Mouse (Mus musculus): Measurements from ENCODE around the gene Map10.

GRCm38 (mm10) chr8:125685216-125685760, 15.7 kb downstream of the Map10 start:
- TF ChIP-seq CTCF (IDR thresholded peaks at IDR 0.05; ENCODE audit: control insufficient read depth, insufficient read depth, insufficient replicate concordance, low read depth, low read length) (no peak), POLR2A (IDR thresholded peaks at IDR 0.05; ENCODE audit: control insufficient read depth, low read depth, low read length) (no peak)
